Mouse (Mus musculus) testis, adult 2 months (tissue): ENCODE data around the gene Mafg. TPM values are rescaled to one million over a fixed set of nuclear protein-coding genes. Genes with fewer than 3 reads are reported as not detected.

ENCODE experiments used
- H3K27ac ChIP-seq: fragments of 200-500 bp; 2 replicates; pipeline ENCODE4 v1.5.1; 2012; ENCODE audit warnings: low read depth, low read length; ENCODE audit not compliant: control insufficient read depth, insufficient read depth
- H3K27me3 ChIP-seq: fragments of 200-500 bp; 2 replicates; pipeline ENCODE4 v1.6.1; 2012; ENCODE audit warnings: mild to moderate bottlenecking, low read length, moderate library complexity; ENCODE audit not compliant: control insufficient read depth, insufficient read depth
- H3K36me3 ChIP-seq: fragments of 200-500 bp; 2 replicates; pipeline ENCODE4 v1.6.1; 2012; ENCODE audit warnings: mild to moderate bottlenecking, low read length; ENCODE audit not compliant: control insufficient read depth, insufficient read depth
- H3K4me1 ChIP-seq: fragments of 200-500 bp; 2 replicates; pipeline ENCODE4 v1.6.1; 2012; ENCODE audit warnings: low read length; ENCODE audit not compliant: control insufficient read depth, insufficient read depth
- H3K4me3 ChIP-seq: fragments of 200-500 bp; 2 replicates; pipeline ENCODE4 v1.5.1; 2012; ENCODE audit warnings: low read depth, mild to moderate bottlenecking, low read length, moderate library complexity, mixed read lengths; ENCODE audit not compliant: control insufficient read depth
- CTCF ChIP-seq: fragments of 200-500 bp; IDR thresholded peaks from 2 replicates; pipeline ENCODE4 v1.5.1; 2012; ENCODE audit warnings: low read depth, mild to moderate bottlenecking, inconsistent platforms, low read length, moderate library complexity; ENCODE audit not compliant: control insufficient read depth, insufficient read depth, insufficient replicate concordance
- POLR2A ChIP-seq: fragments of 200-500 bp; IDR thresholded peaks from 2 replicates; pipeline ENCODE4 v1.6.1; 2012; ENCODE audit warnings: low read depth, mild to moderate bottlenecking, inconsistent platforms, low read length, moderate library complexity; ENCODE audit not compliant: control insufficient read depth
- polyA plus RNA-seq: library from polyadenylated mRNA; depleted of rRNA; stranded (reverse); fragments of >200 nt; gene quantifications from 2 replicates; pipeline ENCODE4 v1.2.3, GENCODE M21; 2012

Mafg gene
- polyA plus RNA-seq, 1 experiment: 9.5 TPM

- H3K27me3 ChIP-seq: no peaks in the 10 kb centered on the region
- no peak overlapping the region for H3K4me3 ChIP-seq
- no peaks in the 10 kb centered on the region for H3K36me3 ChIP-seq
- no peak for TF ChIP-seq CTCF
- TF ChIP-seq POLR2A: no peak
- H3K4me1 ChIP-seq: peaks cover 8% of the 10 kb centered on the region
- H3K27ac ChIP-seq: no peak overlapping the region
These were observed 6.5 kb downstream of the Mafg start for GRCm38 (mm10) chr11:120626785-120627467.

- H3K4me3 ChIP-seq: peak within 1 kb of the TSS; percentile 82
- H3K27me3 ChIP-seq: no peaks in the 10 kb centered on the region
- H3K27ac ChIP-seq: peak within 1 kb of the TSS; percentile 21; the same call in 1 of the 2 replicates
- no peak for TF ChIP-seq POLR2A
- TF ChIP-seq CTCF: no peak
- H3K36me3 ChIP-seq: no peaks in the 10 kb centered on the region
- H3K4me1 ChIP-seq: peaks cover 8% of the 10 kb centered on the region
These were observed 8.1 kb downstream of the Mafg start, which contains the start of gene Sirt7 for GRCm38 (mm10) chr11:120625152-120625775. Gene Sirt7 (minus strand): TSS chr11:120625240.

GRCm38 (mm10) chr11:120624680-120625111 lies 8.7 kb downstream of the Mafg start:
- Histone ChIP-seq H3K4me1 (peaks cover 8% of the 10 kb centered on the region), H3K27ac (peak overlapping the region; percentile 21; the same call in 1 of the 2 replicates), H3K4me3 (peak overlapping the region; percentile 82), H3K27me3 (no peaks in the 10 kb centered on the region), H3K36me3 (no peaks in the 10 kb centered on the region)
- TF ChIP-seq POLR2A: peak; percentile 53; the same call in 1 of the 2 replicates
- TF ChIP-seq CTCF: no peak

GRCm38 (mm10) chr11:120623961-120624679 lies 9.3 kb downstream of the Mafg start:
- H3K27ac ChIP-seq: peak overlapping the region; percentile 21; the same call in 1 of the 2 replicates
- peak overlapping the region; percentile 82 for H3K4me3 ChIP-seq
- TF ChIP-seq POLR2A (no peak), CTCF (peak; percentile 30; the same call in 1 of the 2 replicates)
- H3K4me1 ChIP-seq: peaks cover 8% of the 10 kb centered on the region
- H3K27me3 ChIP-seq: no peaks in the 10 kb centered on the region
- H3K36me3 ChIP-seq: no peaks in the 10 kb centered on the region

- TF ChIP-seq POLR2A: no peak
- no peak for TF ChIP-seq CTCF
- H3K4me3 ChIP-seq: no peak overlapping the region
- H3K27me3 ChIP-seq: no peaks in the 10 kb centered on the region
- H3K27ac ChIP-seq: no peak overlapping the region
- no peaks in the 10 kb centered on the region for H3K36me3 ChIP-seq
- peaks cover 17% of the 10 kb centered on the region for H3K4me1 ChIP-seq
These were observed 10.6 kb downstream of the Mafg start for GRCm38 (mm10) chr11:120622805-120623204.

GRCm38 (mm10) chr11:120620195-120620594 lies 13.2 kb downstream of the Mafg start:
- H3K27ac ChIP-seq: no peak overlapping the region
- H3K4me3 ChIP-seq: no peak overlapping the region
- peaks cover 17% of the 10 kb centered on the region for H3K4me1 ChIP-seq
- H3K27me3 ChIP-seq: no peaks in the 10 kb centered on the region
- no peaks in the 10 kb centered on the region for H3K36me3 ChIP-seq
- TF ChIP-seq POLR2A (0 out of 2 replicates have a peak, but pooled peaks have one; percentile 6), CTCF (no peak)
